Mouse (Mus musculus) kidney, postnatal 0 days (tissue): ENCODE measurements at regions not wholly inside any gene's neighbourhood (a gene's known extent, or its start where the extent isn't known, plus 50 kb on each side); places are given as distances from the start of the nearest gene placed in this dataset.
A peak's percentile ranks its signal among the peaks of the same experiment; 100 is the strongest.

Experiments used
- ATAC-seq: fragments of 200-750 bp; cut with Nextera tagmentation; replicated peaks from 2 replicates; pipeline ENCODE4 v1.8.0; 2017; ENCODE audit warnings: low read depth, moderate number of reproducible peaks, moderate TSS enrichment, moderate library complexity; ENCODE audit not compliant: low FRiP score
- DNase-seq: peaks from one replicate; pipeline ENCODE4 v3.0.0-alpha.2; 2016; ENCODE audit warnings: low spot score
- H3K27ac ChIP-seq: fragments of 300-500 bp; sonication (generic); 2 replicates; pipeline ENCODE4 v1.5.1; 2014; ENCODE audit warnings: mild to moderate bottlenecking
- H3K27me3 ChIP-seq: fragments of 300-500 bp; sonication (generic); 2 replicates; pipeline ENCODE4 v1.6.1; 2014; ENCODE audit warnings: low read length, mixed read lengths; ENCODE audit not compliant: insufficient read depth
- H3K36me3 ChIP-seq: fragments of 300-500 bp; sonication (generic); 2 replicates; pipeline ENCODE4 v1.6.1; 2014; ENCODE audit warnings: low read length, mixed read lengths; ENCODE audit not compliant: insufficient read depth
- H3K4me1 ChIP-seq: fragments of 300-500 bp; sonication (generic); replicated peaks from 2 replicates; pipeline ENCODE4 v1.6.1; 2014; ENCODE audit warnings: antibody characterized with exemption, low read length, mixed read lengths; ENCODE audit not compliant: insufficient read depth
- H3K4me2 ChIP-seq: fragments of 300-500 bp; sonication (generic); 2 replicates; pipeline ENCODE4 v1.6.1; 2014; ENCODE audit warnings: mild to moderate bottlenecking, low read length, moderate library complexity, mixed read lengths
- H3K4me3 ChIP-seq: fragments of 300-500 bp; sonication (generic); replicated peaks from 2 replicates; pipeline ENCODE4 v1.5.1; 2014; ENCODE audit warnings: low read depth, low read length
- H3K9ac ChIP-seq: fragments of 300-500 bp; sonication (generic); 2 replicates; pipeline ENCODE4 v1.6.1; 2014; ENCODE audit warnings: low read depth, low read length
- H3K9me3 ChIP-seq: fragments of 300-500 bp; sonication (generic); replicated peaks from 2 replicates; pipeline ENCODE4 v1.6.1; 2016; ENCODE audit warnings: low read length, inconsistent platforms, mixed read lengths
- CTCF ChIP-seq: IDR thresholded peaks from 2 replicates; pipeline ENCODE4 v1.5.1; 2016; ENCODE audit warnings: antibody characterized with exemption, low read depth, mild to moderate bottlenecking, moderate library complexity
- WGBS: fragments of 180-500 bp; shearing (Covaris S2); extraction: QIAGEN DNeasy Blood & Tissue Kit; methylation state at CpG from one replicate; pipeline ENCODE4 v1.1.7; 2014; 5-methylcytosine and 5-hydroxymethylcytosine counted together

DNA sequence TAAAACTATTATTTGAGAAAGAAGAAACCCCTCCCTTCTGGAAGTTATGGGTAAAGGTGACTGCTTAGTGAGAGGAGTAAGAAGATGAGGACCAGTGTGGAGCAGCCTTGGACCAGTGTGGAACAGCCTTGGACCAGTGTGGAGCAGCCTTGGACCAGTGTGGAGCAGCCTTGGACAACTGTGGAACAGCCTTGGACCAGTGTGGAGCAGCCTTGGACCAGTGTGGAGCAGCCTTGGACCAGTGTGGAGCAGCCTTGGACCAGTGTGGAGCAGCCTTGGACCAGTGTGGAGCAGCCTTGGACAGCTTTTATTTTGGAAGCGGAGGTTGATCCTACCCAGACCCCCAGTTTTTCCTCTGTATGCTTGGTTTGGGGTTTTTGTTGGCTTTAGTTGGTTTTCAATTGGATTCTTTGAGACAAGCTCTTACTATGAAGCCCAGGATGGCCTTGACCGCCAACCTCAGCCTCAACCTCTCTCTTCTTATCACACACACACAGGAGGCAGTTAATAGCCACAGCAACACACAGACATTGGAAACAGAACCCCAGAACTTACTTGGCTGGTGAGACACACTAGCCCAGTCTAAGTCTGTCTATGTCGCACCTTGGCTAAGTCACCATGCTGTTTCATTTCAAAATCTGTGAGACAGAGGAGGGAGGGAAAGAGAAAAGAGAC is 364.7 kb upstream of the Gm10131 start:
- ATAC-seq (no peak), DNase-seq (no peak)
- H3K4me2 ChIP-seq, result no peak overlapping the region
- no peaks in the 10 kb centered on the region for H3K9me3 ChIP-seq
- H3K27ac ChIP-seq, result no peak overlapping the region
- H3K4me3 ChIP-seq, result no peak overlapping the region
- H3K4me1 ChIP-seq, result peaks cover 9% of the 10 kb centered on the region; the same call in 1 of the 2 replicates
- H3K36me3 ChIP-seq, result no peaks in the 10 kb centered on the region
- TF ChIP-seq CTCF, result no peak
- no peaks in the 10 kb centered on the region for H3K27me3 ChIP-seq
- H3K9ac ChIP-seq, result no peak overlapping the region
- WGBS, result 100% methylated on average over 3 of the region's 3 CpGs

DNA sequence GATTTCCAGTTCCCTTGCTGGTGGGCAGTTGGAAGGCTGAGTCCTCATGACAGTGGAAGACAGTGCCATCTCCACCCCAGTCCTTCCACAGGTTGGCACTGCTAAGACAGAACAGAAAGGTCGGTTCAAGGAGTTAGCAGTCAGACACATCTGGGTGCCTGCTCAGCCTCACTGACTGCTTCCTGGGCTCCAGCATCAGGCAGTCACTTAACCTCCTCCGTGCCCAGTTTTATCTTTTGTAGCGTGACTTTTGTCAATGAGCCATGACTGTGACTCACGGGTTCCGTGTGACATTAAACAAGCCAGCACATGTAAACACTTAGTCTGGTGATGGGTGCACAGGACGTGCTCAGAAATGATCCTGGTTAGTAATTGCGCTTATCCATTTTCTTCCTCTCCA is 363.1 kb upstream of the Gm10131 start:
- no peaks in the 10 kb centered on the region for H3K27me3 ChIP-seq
- 43% methylated on average over 7 of the region's 7 CpGs for WGBS
- no peak overlapping the region for H3K4me2 ChIP-seq
- H3K9ac ChIP-seq, result no peak overlapping the region
- no peak overlapping the region for H3K4me3 ChIP-seq
- ATAC-seq (no peak), DNase-seq (peak; percentile 48)
- H3K27ac ChIP-seq, result no peak overlapping the region
- no peaks in the 10 kb centered on the region for H3K36me3 ChIP-seq
- TF ChIP-seq CTCF, result no peak
- peaks cover 9% of the 10 kb centered on the region; the same call in 1 of the 2 replicates for H3K4me1 ChIP-seq
- H3K9me3 ChIP-seq, result no peaks in the 10 kb centered on the region

DNA sequence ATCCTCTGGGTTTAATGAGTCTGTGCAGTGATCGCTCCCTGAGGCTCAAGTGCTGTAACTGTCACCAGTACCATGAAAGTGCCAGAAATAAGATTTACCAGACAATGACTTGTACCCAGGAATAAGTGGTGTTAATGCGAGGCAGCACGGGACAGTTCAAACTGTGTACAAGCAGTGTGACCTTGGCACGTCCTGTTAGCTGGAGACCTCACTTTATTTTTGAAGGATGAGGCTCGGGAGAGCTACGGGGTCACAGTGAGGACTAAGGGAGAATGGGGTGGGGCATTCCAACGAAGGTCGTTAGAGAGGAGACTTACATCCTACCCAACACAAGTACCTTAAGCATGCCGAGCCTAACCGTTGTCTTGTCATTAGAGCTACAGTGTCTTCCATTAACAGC is 362.2 kb upstream of the Gm10131 start:
- Histone ChIP-seq H3K9me3 (no peaks in the 10 kb centered on the region), H3K4me3 (no peak overlapping the region), H3K4me2 (no peak overlapping the region), H3K36me3 (no peaks in the 10 kb centered on the region), H3K9ac (no peak overlapping the region), H3K27ac (no peak overlapping the region), H3K27me3 (no peaks in the 10 kb centered on the region), H3K4me1 (peaks cover 9% of the 10 kb centered on the region; the same call in 1 of the 2 replicates)
- no peak for TF ChIP-seq CTCF
- DNase-seq (no peak), ATAC-seq (no peak)
- WGBS, result 33% methylated on average over 10 of the region's 10 CpGs

DNA sequence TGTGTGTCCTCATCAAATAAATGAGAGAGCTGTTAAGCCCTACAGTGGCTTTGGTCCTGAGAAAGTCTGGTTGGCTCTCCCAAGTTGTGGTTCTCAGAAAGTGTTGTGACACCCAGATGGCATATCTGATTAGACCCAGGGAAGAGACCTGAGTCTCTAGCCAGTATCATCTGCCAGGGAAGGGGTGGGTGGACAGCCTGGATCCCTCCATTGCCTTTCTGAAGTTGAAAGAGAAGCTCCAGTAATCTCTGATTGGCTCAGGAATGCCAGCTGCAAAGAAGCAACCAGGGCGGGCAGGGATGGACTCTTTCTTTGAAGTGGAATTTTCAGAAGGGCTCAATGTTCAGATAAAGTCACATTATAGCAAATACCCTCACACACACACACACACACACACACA is 361.8 kb upstream of the Gm10131 start:
- DNase-seq (no peak), ATAC-seq (no peak)
- Histone ChIP-seq H3K4me2 (no peak overlapping the region), H3K4me1 (peaks cover 9% of the 10 kb centered on the region; the same call in 1 of the 2 replicates), H3K36me3 (no peaks in the 10 kb centered on the region), H3K4me3 (no peak overlapping the region), H3K27ac (no peak overlapping the region), H3K27me3 (no peaks in the 10 kb centered on the region), H3K9ac (no peak overlapping the region), H3K9me3 (no peaks in the 10 kb centered on the region)
- 78% methylated on average over 1 of the region's 1 CpGs for WGBS
- TF ChIP-seq CTCF, result no peak

DNA sequence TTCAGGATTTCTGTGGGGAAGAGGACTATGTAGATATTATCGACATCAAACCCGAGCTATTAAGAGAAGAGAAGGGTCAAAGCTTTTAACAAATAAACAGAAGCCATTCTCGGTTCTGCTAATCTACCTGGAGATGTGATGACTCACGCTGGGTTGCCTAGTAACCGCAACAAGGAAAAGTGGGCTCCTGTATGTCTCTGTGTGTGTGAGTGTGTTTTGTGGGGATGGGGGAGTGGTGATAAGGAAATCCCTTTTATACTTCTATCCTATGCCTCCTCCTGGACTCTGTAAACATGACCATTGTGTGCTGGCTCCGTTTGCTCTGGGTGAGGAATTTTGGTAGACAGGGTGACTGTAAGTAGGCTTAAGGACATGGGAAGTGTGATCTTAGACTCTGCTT is 361.3 kb upstream of the Gm10131 start:
- no peaks in the 10 kb centered on the region for H3K27me3 ChIP-seq
- H3K4me2 ChIP-seq, result no peak overlapping the region
- no peak for TF ChIP-seq CTCF
- no peak for DNase-seq
- H3K4me1 ChIP-seq, result peaks cover 9% of the 10 kb centered on the region; the same call in 1 of the 2 replicates
- 40% methylated on average over 6 of the region's 6 CpGs for WGBS
- ATAC-seq, result no peak
- H3K4me3 ChIP-seq, result no peak overlapping the region
- H3K9me3 ChIP-seq, result no peaks in the 10 kb centered on the region
- H3K36me3 ChIP-seq, result no peaks in the 10 kb centered on the region
- H3K27ac ChIP-seq, result no peak overlapping the region
- H3K9ac ChIP-seq, result no peak overlapping the region

DNA sequence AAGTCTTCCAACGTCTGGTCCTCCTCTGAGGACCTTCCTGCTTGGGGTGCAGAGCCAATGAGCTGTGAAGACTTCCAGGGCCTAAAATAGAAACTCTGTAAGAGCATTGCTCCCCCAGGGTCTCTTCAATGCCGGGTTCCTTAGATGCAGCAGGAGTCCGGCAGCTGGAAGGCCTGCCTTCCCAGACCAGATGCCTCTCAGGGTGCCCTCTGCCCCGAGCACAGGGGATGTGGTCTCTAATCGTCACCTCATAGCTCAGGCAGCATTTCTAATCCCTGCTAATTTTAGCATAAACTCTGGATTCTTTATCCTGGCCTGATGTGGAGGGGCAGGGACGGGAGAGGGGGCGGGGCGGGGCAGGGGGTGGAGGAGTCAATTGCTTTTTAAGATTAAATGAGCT is 360.9 kb upstream of the Gm10131 start:
- no peak overlapping the region for H3K4me3 ChIP-seq
- H3K36me3 ChIP-seq, result no peaks in the 10 kb centered on the region
- H3K4me1 ChIP-seq, result peaks cover 9% of the 10 kb centered on the region; the same call in 1 of the 2 replicates
- 40% methylated on average over 8 of the region's 8 CpGs for WGBS
- no peak for ATAC-seq
- H3K9ac ChIP-seq, result no peak overlapping the region
- DNase-seq, result no peak
- H3K4me2 ChIP-seq, result no peak overlapping the region
- H3K27ac ChIP-seq, result no peak overlapping the region
- H3K27me3 ChIP-seq, result no peaks in the 10 kb centered on the region
- no peaks in the 10 kb centered on the region for H3K9me3 ChIP-seq
- no peak for TF ChIP-seq CTCF

DNA sequence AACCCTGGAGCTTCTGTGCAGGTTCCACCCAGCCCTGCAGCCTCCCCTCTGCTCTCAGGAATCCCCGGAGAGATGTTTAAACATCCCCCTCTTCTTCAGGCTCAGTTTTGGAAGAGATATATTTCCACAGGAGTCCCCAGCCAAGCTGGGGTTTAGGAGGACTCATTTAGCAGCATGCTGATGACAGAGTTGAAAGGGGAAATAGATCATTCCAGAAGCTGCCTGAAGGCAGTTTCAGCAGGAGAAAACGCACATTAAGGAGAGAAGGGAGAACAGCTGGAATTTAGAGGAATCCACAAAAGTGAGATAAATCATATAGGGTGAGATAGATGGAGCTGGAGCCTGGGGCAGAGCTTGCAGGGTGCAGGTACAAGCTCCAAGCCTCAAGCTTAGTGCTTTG is 357.6 kb upstream of the Gm10131 start:
- Histone ChIP-seq H3K27me3 (no peaks in the 10 kb centered on the region), H3K36me3 (no peaks in the 10 kb centered on the region), H3K4me1 (peaks cover 5% of the 10 kb centered on the region), H3K4me2 (no peak overlapping the region), H3K4me3 (no peak overlapping the region), H3K27ac (no peak overlapping the region), H3K9ac (no peak overlapping the region), H3K9me3 (no peaks in the 10 kb centered on the region)
- peak; percentile 66 for DNase-seq
- TF ChIP-seq CTCF, result no peak
- ATAC-seq, result no peak
- 23% methylated on average over 2 of the region's 2 CpGs for WGBS
